Mouse (Mus musculus) ES-E14 (cell line): ENCODE results near the gene Anapc11.

Experiments used
- MAFK ChIP-seq: IDR thresholded peaks from 2 replicates; pipeline ENCODE4 v1.6.1; 2014; ENCODE audit warnings: mild to moderate bottlenecking, low read depth, low read length, inconsistent platforms; ENCODE audit not compliant: insufficient read depth
- ZC3H11A ChIP-seq: IDR thresholded peaks from 2 replicates; pipeline ENCODE4 v1.6.1; 2012; ENCODE audit warnings: low read depth, mild to moderate bottlenecking, inconsistent platforms, low read length, borderline replicate concordance
- ZNF384 ChIP-seq: IDR thresholded peaks from 2 replicates; pipeline ENCODE4 v1.6.1; 2012; ENCODE audit warnings: low read depth, low read length, inconsistent platforms

DNA sequence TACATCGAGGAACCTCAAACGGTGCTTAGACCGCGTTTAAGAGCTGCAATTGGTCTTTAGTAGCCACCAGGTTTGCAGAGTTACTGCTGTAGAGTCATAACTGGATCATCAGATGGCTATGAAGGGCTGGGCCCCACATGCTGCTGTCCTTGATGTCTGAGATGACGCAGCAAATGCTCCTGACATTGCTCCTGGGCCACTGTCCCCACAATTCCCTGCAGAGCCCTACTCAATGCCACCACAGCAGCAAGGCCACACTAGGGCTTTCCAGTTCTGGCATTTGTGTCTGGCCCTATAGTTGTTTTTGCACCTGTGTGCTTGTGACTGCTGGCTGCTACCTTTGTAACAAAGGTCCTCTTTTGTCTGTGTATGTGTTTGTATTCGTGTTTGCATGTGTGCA, 24.6 kb downstream of the Anapc11 start:
- TF ChIP-seq MAFK = no peak
- no peak for TF ChIP-seq ZC3H11A
- TF ChIP-seq ZNF384 = no peak
